Mouse (Mus musculus) right cerebral cortex, postnatal 4 days (tissue): ENCODE data around the gene 2810408A11Rik.
"Not testable (repeated sequence)": the region's sequence is repeated elsewhere in the genome, so short reads cannot be mapped to it uniquely, and the experiment has no call there.

Source experiments
- DNase-seq: peaks from one replicate; pipeline ENCODE4 v3.0.0-alpha.2; 2022

Gene 2810408A11Rik

DNA sequence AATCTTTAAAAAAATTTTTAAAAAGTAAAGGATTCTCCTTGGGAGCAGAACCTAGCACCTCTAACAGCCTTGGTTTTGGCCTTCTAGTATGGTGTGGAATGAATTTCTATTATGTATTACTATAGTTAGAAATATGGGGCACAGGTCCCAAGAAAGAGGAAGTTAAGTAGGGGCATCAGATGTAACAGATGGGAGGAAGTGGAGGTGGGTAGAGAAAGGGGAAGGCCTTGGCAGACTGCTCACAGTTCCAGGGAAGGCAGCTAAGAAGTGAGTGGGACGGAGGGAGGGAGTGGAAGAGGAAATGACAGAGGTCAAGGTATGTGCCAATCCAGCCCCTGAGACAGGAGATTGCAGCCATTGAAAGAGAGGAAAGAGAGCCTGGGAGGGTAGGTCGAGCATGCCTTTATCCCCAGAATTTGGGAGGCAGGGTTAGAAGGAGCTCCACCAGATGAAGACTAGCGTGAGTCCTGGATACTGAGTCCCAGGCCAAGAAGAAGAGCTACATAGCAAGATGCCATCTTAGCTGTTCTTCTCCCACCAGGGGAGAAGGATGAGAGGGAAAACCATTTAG, 30.3 kb upstream of the 2810408A11Rik start:
- no peak for DNase-seq

DNA sequence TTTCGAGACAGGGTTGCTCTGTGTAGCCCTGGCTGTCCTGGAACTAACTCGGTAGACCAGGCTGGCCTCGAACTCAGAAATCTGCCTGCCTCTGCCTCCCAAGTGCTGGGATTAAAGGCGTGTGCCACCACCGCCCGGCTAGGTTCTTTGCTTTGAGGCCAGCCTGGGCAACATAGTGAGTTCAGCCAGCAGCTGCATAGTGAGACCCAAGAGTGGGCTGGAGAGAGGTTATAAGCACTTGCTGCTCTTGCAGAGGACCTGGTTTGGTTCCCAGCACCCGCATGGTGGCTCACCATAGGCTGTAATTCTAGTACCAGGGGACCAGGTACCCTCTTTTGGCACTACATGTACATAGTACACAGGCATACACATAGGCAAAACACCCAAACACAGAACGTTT, 29.4 kb upstream of the 2810408A11Rik start:
- DNase-seq, result not testable (repeated sequence)

DNA sequence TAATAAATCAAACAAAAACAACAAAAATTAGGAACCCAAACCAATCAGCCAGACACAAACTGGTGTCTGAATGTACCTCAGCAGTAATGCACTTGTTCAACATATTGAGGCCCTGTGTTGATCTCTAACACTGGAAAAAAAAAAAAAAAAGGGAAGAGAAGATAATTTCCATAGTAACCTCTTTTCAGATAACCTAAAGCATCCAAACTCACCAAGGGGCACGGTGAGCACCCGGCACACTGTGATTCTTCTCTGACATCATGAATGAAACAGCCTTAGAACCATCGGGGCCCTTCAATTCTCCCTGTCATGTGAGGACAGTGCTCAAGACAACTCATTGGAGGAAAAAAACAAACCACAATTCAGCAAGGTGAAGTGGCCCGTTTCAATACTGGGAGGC, 28.9 kb upstream of the 2810408A11Rik start:
- DNase-seq, result no peak

DNA sequence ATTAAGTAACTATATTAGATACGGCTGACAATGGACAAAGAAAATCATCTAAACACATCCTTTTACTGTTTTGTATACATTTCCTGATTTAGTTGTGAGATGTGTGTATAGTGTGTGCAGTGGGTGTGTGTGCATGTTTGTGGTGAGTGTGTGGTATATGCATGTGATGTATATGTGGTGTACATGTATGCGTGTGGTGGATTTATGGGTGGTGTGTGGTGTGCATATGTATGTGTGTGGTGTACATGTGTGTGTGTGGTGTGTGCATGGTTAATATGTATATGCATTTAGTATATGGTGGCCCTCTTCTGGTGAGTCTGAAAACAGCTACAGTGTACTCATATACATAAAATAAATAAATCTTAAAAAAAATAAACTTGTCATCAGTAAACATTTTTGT, 26.7 kb upstream of the 2810408A11Rik start:
- DNase-seq, result no peak

DNA sequence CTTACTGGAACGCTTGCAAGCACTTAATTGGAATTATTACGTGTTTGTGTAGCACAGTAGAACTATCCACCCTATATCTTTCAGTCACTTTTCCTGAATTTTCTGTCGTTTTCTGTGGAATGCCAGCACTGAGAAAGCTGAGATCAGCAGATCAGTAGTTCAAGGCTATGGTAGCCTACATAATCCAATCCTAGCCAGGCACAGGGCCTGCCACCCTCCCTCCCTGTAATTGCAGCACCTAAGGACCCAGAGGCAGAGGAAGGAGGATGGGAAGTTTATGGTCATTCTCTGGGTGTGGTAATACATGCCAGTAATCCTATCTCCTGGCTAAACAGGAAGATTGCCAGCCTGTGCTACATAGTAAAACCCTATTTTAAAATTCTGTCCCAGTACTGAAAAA, 22.0 kb upstream of the 2810408A11Rik start:
- DNase-seq, result no peak

DNA sequence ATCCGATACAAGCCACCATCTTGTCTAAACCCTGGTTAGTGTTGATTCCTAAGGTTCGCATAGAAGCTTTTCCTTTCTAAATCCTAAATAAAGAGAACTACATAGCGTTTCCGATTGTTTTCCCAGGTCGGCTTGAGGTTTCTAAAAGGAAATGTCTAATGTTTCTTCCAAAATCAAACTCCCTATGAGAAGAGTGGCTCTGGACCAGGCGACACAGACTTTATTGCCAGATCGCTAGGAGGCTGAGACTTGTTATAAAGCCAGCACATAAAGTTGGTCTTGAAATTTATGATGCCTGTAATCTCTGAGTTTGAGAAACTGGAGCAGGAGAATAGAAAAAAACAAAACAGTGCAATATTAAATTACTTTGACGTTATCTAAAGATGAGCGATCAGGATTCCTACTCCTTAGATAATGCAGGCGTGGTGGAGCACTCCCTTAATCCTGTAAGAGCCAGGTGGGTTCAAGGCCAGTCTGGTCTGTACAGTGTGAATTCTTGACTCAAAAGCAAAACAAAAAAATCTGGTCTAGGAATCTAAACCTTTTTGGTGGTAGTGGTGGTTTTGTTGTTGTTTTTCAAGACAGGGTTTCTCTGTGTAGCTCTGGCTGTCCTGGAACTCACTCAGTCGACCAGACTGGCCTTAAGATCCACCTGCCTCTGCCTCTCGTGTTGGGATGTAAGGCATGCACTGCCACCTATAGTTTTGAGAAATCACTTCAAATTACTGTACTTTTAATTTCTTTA, 21.4 kb upstream of the 2810408A11Rik start:
- DNase-seq, result no peak

DNA sequence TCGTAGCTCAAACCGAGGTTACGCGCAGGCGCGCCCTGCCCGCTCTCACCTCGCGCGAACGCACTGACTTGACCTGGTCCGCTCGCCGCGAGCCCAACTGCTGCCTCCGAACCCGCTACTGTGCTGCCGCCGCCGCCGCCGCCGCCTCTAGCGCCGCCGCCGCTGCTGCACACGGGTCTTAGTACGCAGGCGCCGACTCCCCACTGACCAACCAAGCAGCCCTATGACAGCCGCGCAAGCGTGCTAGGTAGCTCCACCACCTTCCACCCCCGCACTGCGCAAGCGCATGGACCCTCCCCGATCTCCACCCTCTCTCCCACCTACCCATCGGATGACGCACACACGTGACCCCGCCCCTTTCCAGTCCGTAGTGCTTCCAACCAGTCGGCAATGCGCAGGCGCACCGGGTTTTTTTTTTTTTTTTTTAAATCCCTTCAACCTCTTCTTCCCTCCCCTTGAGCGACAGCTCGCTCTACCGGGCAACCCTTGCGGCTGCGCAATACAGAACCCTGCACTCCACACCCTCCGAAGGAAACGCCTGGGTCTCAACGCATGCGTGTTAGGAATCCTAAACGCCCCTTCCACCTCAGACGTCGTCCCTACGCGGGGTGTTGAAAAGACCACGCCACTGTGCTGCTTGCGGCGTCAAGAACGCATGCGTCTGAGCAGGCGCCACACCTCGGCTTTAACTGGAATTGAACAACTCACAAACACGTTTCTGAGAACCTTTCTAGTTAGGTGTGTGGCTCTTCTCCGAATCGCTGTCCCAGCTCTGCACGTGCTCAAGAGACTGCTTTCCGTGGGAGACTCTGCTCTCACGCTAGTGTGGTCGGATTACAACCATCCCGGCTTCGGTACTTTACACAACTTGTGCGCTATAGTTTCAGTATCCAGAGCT, 20.6 kb upstream of the 2810408A11Rik start, which contains the start of gene Eif5a:
Eif5a (minus strand) TSS at position 845 of the 898 bp plus-strand sequence.
- DNase-seq, result peak; percentile 100

DNA sequence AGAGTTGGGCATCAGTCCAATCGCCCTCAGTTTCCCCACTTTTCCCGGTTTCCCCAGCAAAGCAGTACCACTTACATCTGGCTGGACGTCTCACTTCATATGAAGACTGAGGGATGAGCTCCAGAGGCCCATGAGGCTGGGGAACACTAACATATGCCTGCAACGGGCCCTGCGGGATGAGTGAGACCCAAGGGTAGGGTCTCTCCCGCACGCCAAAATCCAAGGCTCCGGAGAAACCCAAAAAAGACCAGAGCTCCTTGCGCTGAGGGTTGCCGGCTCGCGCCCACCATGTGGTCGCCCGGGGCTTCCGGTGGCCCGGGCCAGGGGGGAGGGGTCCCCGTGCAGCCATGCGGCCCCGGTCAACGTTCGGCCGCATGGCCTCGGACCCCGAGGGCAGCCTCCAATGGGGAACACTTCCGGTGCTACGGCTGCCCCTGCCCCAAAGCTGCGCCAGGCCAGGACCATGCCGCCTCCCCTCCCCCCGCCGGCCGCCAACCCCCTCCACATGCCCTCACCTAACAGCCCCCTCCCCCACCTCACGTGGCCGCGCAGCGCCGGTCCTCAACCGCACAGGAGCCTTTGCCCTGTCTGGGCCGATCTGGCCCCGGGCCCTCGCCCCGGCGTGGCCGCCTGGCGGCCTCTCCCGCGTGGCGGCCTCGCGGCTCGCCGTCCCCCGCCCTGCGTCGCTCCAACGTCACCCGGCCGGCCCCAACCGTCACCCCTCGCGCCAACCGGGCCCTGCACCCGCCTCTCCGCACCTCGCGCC, 19.7 kb upstream of the 2810408A11Rik start:
- DNase-seq, result peak; percentile 64

DNA sequence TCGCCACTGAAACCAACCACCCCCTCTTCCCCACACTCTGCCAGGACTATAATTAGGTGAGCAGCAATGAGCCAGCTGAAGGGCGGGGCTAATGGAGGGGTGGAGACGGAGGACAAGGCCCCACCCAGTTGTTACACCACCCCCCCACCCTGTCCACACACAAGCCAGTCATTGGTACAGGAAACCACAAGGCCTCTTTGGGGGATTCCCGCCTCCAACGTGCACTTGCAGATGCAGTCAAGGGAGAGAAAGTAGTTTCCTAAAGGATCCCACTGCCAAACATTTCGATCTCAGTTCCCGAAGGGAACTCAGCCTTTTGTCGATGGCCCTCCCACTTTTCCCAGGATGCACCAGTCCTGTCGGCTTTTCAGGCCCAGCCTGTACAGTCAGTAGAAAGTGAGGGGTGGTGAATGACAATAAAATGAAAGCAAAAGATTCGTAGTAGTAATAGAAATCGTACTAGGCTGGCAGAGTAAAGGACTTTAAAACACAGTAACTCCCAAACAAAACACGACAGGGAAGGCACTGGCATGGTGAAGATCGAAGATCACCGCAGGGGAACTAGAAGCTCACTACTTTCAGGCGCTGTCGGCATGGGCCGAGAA, 19.0 kb upstream of the 2810408A11Rik start:
- DNase-seq, result no peak

DNA sequence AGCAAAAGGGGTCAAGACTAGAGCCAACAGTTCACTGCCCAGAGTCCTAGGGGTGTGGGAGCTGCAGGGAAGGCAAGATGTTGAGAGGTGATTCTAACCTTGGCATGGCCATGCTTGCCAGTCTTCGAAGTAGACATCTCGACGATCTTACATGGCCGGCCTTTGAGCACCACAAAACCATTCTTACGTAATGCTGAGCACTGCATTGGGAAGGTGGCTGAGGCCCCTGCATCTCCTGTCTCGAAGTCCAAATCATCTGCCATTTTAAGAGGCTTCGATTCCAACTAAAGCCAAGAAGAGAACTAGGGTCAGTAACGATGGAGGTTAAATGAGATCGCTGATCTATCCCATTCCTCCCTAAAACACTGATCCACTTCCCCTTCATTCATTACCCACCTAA, 18.3 kb upstream of the 2810408A11Rik start:
- DNase-seq, result no peak

DNA sequence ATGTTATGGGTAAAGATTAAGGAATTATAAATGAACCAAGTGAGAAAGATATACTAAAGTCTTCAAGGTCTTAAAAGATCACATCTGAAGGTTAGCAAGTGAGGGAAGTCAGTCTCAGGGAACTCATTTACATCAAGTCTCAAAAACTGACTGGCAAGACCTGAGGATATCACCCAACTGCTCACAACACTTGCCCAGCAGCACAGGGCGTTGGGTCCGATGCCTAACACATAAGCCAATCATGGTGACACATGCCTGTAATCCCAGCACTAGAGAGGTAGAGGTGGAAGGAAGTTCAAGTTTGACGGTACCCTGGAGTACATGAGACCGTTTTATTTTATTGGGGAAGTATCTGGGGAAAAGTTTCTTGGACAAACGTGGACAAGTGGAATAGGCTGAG, 17.3 kb upstream of the 2810408A11Rik start:
- no peak for DNase-seq

DNA sequence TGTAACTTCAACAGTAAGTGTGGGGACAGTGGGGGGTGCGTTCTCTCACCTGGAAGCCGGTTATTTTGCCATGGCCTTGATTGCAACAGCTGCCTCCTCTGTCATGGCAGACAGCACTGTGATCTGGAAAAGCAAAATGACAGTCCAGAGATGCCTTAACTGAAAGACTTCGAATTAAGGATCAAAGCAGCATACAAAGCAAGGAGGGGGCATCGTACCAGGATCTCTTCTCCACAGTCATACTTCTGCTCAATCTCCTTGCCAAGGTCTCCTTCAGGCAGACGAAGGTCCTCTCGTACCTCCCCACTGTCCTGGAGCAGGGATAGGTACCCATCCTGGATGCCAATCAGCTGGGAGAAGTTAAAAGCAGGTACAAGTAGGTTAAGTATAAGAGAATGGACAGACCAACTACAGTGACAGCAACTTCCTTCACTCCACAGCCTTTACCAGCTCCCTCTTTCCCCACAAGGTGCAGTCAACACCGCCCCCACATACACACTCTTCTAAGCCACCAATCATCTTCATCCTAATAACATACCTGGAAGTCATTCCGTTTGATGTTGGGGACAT, 16.7 kb upstream of the 2810408A11Rik start:
- DNase-seq, result no peak

DNA sequence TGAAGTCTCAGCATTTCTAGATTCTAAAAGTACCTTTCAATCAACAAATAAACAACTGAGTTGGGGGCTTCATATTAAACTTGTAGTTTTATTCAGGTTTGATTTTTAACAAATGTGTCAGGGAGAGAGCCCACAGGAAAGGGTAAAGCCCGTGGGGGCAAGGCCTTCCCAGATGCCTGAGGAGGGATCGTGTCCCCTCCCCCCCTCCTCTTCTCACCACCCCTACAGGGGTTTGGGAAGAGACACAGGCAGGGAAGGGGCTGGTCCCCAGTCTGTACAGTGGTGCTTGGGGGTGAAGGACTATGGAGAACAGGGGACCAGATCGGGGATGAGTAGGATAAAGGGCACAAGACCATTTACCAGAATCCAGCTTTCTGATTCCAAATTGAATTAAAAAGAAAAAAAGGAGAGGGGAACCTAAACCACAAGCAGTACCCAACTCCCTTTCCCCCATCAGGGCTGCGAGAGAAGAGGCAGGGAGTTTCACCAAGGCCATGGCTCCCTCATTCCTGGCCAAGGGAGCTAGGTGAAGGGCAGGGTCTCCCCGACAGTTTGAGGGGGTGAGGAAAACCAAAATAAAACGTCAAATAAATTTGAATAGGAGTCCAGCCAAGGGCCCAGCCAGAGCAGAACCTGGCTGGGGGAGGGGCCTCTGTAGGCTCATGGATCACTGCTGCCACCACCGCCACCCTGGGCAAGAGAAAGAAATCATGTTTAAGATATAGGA, 16.0 kb upstream of the 2810408A11Rik start:
- DNase-seq, result not testable (repeated sequence)

DNA sequence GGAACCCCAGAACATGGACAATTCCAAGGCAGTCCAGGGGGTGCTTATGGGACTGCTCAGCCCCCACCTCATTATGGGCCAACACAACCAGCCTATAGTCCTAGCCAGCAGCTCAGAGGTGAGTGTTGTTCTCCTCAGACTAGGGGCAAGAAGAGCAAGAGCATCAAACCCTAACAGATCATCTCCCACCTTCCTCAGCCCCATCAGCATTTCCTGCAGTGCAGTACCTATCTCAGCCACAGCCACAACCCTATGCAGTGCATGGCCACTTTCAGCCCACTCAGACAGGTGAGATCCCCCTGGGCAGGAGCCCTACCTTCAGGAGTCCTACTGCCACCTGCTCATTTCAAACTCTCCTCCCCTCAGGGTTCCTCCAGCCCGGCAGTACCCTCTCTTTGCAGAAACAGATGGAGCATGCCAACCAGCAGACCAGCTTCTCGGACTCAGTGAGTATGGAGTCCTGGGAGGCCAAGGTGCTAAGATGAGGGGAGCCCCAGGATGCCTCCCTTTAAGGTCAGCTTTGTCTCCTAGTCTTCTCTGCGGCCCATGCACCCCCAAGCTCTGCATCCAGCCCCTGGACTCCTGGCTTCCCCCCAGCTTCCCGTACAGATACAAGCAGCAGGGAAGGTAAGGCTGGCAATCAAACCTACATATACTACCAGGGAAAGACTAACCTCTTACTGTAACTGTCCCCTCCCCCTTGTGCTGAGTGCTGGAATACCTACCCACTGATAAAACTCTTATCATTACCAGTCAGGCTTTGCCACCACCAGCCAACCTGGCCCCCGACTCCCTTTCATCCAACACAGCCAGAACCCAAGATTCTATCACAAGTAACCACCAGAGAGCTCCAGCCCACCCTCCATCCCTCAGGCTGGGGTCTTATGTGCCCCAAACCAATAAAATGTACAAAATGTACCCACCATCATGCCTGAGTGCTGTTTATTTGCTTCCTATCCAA, 15.2 kb upstream of the 2810408A11Rik start:
- no peak for DNase-seq

DNA sequence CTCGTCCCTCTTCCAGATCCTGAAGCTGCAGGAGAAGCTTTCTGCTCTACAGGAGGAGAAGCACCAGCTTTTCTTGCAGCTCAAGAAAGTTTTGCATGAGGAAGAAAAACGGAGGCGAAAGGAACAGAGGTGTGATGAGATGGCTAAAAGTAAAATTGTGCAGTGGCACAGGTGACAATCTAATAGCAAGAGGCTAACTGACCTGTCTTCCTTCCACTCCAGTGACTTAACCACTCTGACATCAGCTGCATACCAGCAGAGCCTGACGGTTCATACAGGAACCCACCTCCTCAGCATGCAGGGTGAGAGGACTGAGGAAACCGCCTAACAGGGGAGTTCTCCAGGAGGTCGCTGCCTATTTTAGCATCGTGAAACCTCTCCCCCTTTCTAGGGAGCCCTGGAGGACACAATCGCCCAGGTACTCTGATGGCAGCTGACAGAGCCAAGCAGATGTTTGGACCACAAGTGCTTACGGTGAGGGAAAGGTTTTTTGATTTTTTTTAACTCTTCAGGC, 14.2 kb upstream of the 2810408A11Rik start:
- DNase-seq, result no peak

DNA sequence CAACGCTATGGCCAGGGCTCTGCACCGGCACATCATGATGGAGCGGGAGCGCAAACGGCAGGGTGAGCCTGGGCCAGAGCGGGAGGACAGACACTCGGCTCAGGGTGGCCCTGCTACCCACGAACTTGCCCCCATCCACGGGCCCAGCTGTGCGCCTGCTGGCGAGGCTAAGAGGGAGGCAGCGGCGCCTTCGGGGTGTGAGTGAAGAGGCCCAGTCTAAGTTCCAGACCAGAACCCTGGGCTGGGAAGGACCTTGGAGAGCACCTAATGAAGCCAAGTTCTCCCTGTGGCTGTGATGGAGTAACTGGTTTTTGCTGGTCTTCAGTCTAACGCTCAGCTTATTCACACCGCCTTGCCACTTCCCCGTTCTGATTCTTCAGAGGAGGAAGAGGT, 13.6 kb upstream of the 2810408A11Rik start:
- no peak for DNase-seq

DNA sequence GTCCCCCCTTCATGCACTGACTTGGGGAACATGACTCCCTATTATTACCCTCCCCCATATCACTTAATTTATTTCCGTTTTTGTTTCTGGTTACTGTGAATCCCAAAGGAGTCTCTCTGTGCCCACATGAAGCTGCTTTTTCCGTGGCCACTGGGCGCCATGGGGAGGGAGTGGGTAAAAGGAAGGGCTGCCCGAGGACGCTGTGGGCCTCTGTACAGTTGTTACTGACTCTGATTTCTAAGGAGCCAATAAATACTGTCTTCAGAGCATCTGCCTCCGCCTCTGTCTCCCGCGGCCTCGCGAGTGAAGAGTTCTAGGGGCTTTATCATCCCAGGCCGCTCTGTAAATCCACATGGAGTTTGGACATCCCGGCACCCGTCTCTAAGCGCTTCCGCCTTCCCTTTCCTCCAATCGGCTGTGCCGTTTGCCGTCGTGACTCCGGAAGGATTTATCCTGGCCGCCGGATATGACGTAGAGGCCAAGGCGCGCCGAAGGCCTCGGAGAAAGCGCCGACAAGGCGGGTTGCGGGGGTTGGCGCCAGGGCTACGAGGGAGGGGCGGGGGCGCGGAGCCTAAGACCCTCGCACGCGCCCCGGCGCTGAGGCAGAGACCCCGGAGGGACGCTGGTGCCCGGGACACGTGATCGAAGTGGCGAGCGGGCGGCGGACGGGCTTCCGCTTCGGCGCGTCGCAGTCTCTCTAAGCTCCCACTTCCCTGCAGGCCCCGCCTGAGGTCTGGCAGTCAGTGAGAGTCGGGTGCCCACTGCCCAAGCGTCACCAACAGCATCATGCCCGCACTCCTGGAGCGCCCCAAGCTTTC, 13.0 kb upstream of the 2810408A11Rik start, which contains the start of gene Gps2:
Gps2 (plus strand) TSS at position 335 of the 818 bp plus-strand sequence.
- DNase-seq, result peak; percentile 90

DNA sequence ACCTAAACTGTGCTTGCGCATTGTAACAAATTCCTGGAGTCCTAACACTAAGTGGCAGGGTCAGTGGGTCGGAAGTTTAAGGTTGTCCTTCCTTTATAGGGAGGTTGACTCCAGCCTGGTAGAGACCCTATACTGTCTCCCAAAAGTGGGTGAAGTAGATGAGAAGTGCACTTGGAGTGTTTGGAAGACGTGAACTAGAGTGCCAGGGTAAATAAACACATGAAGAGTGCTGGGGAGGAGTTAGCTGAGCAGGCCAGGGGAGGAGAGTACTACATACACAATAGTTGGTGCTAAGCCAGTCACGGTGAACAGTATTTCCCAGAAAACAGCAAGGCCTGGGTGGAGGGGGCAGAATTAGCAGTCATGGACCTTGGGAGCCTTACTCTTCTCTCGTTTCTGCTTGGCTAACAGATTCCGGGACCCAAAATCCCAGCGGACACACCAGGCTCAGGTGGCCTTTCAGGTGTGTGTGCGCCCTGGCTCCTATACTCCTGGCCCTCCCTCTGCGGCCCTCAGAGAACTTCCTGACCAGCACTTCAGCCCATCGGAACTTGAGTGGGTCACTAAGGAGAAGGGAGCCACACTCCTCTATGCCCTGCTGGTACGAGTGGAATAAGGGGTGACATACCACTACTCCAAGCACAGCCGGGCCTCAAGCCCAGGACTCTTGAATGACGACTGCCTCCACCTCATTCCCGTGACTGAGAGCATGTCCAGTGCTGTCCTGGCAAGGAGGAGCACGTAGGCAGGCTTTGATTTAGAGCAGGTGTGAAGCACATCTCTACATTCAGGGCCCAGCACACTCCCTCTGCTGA, 12.1 kb upstream of the 2810408A11Rik start:
- DNase-seq, result no peak
